Mouse (Mus musculus) urinary bladder, postnatal 4 days (tissue): ENCODE measurements at regions not wholly inside any gene's neighbourhood (a gene's known extent, or its start where the extent isn't known, plus 50 kb on each side); places are given as distances from the start of the nearest gene placed in this dataset.
A peak's percentile ranks its signal among the peaks of the same experiment; 100 is the strongest.

Experiments used
- DNase-seq, 2 experiments: peaks; one replicate each; pipeline ENCODE4 v3.0.0; 2021 to 2022; ENCODE audit warnings: low spot score in 2 of 2

DNA sequence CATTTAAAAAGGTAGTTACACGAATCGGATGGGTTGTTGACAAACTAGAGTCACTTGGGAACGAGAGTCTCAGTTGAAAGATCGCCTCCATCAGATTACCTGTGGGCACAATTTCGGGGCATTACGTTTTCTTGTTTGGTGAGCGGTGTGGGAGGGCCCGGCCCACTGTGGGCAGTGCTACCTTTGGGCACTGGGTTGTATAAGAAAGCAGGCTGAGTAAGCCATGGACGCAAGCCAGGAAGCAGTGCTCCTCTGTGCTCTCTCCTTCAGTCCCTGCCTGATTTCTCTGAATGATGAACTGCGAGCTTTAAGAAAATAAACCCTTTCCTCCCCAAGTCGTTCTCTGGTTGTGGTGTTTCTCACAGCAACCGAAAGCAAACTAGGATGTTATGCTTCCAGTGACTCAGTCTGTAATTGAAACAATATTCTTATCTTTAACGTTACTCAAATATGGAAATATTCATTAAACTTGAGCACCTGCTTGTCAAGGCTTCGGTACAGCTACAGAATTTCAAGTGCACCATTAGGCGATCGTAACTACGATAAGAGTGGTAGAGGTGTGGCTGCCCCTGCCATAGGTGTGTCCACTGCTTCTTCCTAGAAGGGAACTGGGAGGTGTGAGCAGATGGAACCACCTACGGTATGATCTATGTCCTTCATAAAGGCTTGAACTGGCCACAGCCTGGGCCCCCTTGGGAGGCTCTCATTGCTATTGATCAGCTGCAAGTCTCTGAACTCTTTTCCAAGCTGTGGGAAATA, 119.2 kb upstream of the Tsc22d1 start:
- DNase-seq, result no peak

DNA sequence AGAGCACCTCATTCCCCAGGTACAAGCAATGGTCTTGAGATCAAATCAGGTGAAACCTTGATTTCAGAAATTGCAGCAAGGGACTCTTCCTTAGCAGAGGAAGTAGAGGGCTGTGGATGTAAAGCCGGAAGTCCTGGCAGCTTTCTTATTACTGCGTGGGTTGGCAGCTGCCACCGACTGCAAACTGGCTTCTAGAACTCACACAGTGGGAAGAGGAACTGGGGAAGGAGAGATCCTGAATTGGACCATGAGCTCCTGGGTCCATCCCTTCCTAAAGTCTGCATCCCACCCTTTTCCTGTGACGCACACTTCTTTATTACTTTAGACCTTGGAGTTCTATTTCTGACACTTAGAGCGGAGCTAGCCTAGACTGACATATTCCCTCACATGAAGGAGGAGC, 116.9 kb upstream of the Tsc22d1 start:
- DNase-seq, result no peak

DNA sequence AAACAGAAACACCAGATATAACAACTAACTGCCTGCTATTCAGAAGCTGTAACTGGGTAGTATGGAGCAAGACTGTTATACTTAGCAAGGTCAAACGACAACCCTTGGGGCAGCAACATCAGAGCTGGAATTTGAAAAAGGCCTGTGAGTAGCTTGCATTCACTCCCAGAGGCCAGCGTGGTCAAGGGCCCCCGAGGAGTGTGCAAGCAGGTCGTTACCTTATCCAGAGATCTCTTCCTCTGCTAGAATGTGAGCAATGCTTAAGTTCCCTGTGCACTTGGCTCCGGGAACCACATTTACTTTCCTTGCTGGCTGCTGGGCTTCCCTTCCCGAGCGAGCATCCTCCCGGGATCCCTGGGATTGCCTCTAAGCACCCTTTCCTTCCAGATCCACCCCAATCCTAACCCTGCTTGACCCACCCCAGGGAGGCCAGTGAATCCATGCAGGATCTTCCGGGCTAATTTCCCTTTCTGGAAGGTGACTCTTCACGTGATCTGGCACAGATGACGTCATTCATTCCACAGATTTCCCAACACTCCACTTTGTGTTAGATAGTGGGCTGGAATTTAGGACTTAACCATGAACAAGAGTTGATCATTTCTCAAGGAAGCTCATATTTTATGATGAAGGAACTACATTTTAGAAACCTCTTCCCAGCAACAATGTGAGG, 112.3 kb upstream of the Tsc22d1 start:
- no peak for DNase-seq

DNA sequence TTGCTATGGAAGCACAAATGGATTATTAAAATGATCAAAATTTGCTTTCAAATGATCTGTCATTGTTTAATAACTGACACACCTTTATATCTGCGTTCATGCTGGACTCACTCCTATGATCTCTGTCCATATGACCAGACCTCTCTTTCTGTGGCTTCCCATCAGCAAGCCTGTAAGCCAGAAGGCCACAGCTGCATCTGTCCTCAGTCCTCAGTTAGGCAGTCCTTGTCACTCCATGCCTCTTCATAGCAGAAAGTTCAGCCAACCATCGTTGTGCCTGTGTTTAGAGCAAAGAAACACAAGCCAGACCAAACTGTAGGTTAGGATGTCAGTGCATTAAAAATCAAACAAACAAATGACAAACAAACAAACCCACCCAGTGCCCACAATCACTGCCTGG, 107.2 kb upstream of the Tsc22d1 start:
- DNase-seq, result no peak

DNA sequence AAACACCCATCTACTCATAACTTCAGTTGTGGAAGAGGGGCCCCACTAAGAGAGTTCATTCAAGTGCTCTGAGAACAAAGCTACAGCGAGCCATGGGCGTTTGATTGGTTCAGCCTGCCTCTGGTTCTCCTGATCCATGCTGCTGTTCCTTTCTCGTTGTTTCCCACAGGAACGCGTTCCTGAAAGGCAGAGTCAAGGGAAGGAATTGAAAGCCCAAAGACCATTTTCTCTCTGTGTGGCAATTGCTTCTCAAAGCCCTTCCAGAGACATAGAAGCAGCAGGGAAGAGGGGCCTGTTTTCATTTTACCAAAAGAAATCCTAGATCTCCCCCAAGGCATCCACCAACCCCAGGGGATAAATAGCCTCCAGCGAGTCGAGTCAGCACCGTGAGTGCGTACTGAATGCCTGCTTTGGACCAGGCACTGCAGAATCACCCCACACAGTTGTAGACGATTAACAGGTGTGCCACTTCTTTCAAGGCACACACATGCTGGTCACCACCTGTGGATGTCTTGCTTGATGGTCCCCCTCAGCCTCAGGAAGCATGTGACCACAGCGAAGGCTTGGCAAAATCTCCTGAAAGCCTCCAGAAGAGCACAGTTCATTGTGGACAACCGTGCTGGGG, 106.5 kb upstream of the Tsc22d1 start:
- no peak for DNase-seq

DNA sequence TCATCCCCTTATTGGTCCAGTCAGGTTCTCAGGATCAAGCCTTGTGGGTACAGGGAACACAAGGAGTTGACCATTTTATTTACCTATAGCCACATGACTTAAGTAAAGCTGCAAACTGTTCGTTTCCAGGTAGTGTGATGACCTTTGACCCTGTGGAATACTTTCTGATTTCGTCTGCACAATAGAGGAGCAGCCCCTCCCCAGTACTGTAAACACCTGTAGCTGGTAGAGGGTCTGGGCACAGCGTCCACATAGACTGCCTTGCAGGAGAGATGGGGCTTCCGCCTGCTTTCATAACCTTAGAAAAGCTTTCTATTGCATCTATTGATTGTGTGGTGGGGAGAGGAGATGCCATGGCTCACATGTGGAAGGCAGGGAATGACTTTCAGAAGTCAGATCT, 105.2 kb upstream of the Tsc22d1 start:
- DNase-seq, result no peak

DNA sequence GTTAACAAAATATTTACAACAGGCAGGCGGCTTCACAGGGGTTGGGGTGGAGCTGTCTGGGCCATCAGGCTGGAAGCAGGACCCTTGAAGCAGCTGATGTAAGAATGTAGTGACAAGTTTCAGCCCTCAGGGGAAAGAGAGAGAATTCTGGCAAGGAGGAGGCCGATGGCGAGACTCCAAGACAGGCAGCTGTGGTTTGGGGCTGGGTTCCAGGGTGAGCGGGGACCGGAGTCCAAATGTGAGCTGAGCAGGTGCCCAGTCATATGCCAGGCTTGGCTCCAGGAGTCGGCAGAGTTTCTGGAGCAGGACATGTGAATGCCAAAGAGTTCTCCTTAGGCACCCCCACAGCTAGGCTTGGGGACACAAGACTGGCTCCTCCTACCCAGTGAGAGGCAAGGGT, 104.5 kb upstream of the Tsc22d1 start:
- DNase-seq, result peak; percentile 26 to 65

DNA sequence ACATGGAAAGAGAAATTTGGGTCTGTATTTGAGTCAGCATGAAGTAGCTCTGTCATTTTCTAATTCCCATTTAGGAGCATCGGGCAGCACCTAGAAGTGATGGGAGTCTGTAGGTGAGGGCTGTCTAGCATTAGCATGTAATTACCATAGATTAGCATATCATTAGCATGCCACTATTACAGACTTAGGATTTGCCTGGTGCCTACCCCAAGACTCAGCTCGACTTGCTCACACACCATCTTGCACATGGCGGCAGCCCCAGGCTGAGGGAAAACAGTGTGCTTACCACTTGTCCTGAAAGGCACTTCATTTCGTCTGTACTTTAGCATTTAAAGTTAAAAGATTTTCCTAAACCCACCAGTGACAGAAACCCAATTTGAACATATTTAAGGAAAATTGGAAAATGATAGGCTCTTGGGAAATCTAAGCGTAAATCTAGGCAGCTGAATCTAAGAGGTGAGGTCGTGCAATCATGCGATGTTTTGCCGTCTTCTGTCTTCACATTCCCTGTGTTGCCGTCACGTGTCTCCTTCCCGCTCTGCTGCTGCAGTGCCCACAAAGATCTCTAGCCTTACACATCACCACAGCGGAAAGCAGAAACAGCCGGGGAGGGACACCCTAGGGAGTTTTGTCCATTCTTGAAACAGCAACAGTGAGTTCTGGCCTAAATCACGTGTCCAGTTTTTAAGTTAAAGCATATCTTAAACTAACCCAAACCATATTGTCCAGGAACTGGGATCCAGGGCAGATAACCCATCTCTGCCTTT, 101.2 kb upstream of the Tsc22d1 start:
- DNase-seq, result no peak

DNA sequence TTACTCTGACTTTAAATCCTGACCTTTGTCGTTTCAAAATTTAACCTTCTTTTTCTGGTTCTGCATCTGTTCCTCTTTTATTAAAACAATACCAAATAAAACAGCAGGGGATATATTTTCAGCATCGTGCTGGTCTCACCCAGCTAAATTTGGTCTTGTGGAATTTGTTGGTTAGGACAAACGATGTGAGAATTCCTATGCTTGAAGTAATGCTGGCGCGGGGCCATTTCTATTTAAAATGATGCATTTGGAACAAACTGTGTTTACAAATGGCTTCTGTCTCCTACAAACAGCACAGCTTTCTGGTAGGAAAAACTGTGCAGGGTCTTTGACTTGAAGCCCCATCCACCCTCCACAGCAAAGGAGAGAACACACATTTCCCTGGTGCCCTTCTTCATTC, 96.3 kb upstream of the Tsc22d1 start:
- no peak for DNase-seq

DNA sequence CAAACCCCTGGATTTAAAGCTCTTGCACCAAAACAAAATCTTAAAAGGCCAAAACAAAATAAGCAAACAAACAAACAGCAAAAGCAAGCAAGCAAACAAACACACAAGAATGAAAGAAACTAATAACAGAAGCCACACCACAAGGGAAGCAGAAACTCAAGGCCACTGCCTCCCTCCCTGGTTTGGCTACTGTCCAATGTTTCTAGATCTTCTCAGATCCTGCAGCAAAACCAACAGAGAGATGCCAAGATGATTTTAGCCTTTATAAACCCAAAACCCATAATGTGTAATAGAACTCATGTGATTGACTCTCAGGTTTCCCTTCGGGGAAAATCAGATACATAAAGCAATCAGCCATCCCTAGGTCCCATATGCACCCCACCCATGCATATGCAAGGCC, 90.5 kb upstream of the Tsc22d1 start:
- no peak for DNase-seq

DNA sequence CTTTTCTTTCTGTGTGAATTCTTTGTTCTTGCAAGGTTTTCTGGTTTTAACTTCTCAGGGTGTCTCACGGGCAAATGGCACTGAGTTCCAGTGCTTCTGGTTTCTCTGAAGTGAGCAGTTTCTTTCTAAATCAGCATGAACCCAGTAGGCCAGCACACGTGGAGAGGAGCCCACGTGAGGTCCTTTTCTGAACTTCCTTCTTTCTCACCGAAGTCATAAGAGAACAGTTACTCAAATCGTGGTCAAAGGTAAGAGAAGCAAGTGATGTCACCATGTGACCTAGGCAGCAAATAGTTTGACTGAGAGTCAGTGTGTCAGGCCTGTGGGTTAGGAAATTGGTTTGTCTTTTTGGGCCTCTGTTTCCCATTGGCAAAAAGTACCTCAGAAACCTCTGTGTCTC, 84.8 kb upstream of the Tsc22d1 start:
- no peak for DNase-seq

DNA sequence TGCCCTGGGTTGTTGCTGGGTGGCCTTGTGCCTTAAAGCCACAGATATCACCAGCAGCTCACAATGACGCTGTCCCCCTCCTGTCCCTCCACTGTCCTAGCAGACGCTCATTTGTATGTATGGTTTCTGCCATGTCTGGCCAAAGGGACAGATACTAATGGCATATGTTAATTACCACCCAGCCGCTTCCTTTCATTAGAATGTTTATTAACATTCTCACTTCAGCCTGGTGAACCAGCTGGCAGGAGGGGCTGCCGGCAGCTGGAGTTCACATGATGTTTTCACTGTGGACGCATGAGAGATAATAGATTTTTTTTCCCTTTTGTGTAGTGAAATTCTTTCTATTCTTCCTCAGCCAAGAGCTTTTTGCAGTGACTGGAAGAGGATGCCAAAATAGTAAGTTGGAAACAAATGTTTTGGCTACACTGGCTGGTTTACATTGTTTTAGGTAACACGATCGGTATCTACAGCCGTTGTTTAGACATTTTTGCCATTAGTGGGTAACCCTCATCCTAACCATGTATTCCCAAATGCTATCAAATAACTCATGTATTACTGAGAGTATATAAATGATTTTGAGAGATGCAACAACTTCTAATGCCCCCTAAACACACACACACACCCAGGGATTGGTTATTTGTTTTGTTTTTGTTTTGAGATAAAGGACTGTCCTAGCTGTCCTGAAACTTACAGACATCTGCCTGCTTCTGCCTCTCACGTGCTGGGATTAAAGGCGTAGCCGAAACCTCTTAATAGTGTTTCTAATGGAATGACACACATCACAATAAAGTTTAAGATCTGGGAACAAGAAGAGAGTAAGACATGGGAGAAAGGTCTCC, 83.0 kb upstream of the Tsc22d1 start:
- DNase-seq, result no peak

DNA sequence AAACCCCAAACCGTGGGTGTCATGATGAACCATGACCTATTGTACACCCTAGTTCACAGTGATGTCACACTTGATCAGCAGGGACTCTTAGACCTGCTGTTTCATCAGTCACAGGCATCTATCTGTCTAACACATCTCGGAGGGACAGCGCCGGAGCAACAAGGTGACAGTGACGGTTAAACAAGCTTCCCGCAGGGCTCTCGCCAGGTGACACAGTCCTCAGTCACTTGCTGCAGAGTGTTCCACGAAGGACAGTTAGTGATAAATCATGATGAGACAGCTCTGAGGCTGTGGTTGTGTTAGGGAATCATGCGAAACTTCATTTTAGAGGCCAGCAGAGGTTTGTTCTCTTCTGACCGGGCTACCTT, 82.4 kb upstream of the Tsc22d1 start:
- no peak for DNase-seq

DNA sequence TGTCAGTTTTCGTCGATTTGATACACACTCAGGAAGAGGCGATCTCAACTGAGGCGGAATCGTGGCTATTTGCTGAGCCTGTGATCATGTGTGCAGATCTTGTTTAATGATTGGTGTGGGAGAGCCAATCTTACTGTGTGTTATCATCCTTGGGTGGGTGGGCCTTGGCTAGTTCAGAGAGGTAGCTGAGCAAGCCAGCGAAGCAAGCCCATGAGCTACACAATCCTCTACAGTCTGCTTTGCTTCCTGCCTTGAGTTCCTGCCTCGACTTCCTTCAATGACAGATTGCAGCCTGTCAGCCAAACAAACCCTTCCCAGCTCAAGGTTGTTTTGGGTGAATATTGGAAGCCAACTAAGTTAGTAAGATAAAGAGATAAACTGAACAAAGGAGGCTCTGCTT, 74.0 kb upstream of the Tsc22d1 start:
- DNase-seq, result no peak

DNA sequence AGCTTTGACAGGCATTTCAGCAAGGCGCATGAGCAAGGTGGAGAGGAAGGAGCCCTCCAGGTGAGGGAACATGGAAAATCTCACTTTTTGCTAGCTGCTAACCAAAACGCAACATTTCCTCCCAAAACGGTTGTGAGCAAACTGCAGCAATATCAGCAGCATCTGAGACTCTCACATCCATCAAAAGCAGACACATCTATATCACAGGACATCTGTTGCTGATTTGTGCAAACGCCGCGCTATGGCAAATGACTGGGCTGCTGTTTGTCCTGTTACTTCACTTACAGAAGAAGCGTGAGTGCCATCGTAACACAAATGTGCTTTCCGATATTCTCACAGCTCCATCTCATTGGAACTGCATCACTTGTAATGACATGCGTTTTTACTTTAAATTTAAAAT, 73.5 kb upstream of the Tsc22d1 start:
- DNase-seq, result no peak

DNA sequence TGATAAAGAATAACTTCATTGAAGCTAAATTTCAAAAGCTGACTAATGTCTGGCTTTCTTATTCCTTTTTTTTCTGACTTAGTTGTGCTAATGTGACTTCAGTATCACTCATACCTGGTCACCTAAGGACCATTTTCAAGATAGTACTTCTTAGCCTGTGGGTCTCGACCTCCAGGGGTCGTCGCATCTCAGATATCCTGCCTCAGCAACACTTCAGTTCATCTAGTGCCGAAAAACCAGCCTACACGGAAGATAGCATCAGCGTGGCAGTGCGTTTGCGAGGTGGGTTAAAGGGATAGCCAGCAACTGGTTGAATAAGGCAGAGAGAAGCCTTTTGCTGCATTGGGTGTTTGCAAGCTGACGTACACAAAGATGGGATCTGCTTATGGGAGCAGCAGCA, 62.9 kb upstream of the Tsc22d1 start:
- DNase-seq, result no peak

DNA sequence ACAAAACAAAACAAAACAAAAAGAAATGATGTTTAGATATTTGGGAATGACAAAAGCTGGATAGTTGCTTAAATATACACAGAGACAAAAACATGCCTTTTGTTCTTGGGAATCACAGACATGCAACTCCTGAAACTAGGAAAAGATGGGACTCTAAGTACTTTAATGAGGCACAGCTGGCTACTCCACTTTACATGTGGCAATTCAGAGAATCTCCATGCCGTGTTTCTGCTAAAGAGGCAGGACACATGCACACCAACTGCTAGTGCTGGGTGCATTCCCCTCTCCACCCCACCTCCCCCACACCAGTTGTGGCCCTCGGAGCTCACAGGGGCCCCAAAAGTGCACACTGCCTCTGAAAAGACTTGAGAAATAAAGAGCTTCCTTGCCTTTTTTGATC, 58.6 kb upstream of the Tsc22d1 start:
- no peak for DNase-seq

DNA sequence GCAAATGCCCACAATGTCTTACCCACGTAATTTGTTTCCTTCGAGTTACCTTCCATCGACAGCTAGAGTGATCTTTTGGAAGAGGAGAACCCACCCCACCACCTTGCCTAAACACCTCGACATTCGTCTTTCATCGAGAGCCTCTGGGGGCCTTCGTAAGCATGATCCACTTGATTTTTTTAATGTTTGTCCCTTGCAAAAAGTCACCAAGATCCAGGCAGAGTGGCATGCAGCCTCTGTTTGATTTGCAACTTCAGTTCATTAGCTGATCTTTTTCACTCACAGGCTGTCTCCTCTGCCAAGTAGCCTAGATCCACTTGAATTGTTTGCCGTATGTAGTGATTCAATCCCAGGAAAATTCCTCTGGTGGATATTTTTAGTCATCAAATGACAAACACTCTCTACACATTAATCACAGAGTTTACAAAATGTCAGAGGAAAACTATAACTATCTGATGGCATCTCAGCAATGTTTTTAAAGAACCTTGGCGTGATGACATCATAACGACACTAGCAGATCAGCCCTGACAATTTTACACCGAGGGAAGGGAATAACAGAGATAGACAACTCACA, 54.8 kb upstream of the Tsc22d1 start:
- no peak for DNase-seq

DNA sequence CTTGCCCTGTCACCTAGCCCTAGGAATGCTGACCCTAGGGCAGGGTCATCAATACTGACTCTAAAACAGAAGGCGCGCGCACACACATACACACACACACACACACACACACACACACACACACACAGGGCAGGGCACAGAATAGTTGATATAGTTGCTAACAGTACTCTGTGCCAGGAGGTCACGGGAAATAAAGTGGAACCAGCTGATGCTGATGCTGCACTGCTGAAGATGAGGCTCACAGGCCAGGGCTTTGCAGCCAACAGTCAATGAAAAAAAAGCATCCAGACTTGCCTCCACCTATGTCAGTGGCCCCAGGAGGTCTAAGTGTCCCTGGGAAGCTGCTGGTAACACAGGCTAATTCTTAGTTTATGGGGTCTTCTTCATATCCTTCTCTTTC, 50.7 kb upstream of the Tsc22d1 start:
- no peak for DNase-seq
